Mouse (Mus musculus) megakaryocyte, embryonic 14.5 days (primary cell): ENCODE results near the gene Mapkapk2.

Experiments used
- FLI1 ChIP-seq: IDR thresholded peaks from 2 replicates; pipeline ENCODE4 v1.6.1; 2012; ENCODE audit warnings: low read length, inconsistent platforms, mixed read lengths
- GATA1 ChIP-seq: IDR thresholded peaks from 3 replicates; pipeline ENCODE4 v1.6.1; 2012; ENCODE audit warnings: mixed read lengths, low read length, inconsistent platforms, borderline replicate concordance

GRCm38 (mm10) chr1:131059841-131060240 lies 37.8 kb downstream of the Mapkapk2 start:
- TF ChIP-seq GATA1 = no peak
- no peak for TF ChIP-seq FLI1
